Mouse (Mus musculus) embryonic stem cell, embryonic (primary cell): ENCODE measurements around the gene Tor1a.

Experiments used
- CTCF ChIA-PET, 4 experiments: fragments of 300-600 bp in 2 of 4; fragments of 350-600 bp in 2 of 4; sonication (Branson Sonifier 250); formaldehyde crosslinking; loops; one replicate each; lab custom pipeline; 2022; ENCODE audit warnings: inconsistent platforms in 2 of 4; lab: Charles Lee
- POLR2A ChIA-PET, 4 experiments: fragments of 300-600 bp in 2 of 4; fragments of 350-600 bp in 2 of 4; sonication (Branson Sonifier 250); formaldehyde crosslinking; loops; one replicate each; lab custom pipeline; 2022; ENCODE audit warnings: antibody characterized with exemption in 4 of 4, inconsistent platforms in 1 of 4; lab: Charles Lee

Gene Tor1a

GRCm38 (mm10) chr2:30967352-30968327 lies at the start of gene Tor1a:
Gene Tor1a (minus strand): TSS chr2:30967933.
- POLR2A ChIA-PET = interaction anchor here (0.6 to 2.0 kb wide), 28 partner anchors 8 to 502 kb away, joined by 3 to 12 read pairs (median 5); partner anchors contain the start of genes Tor1b (in 4 of the 4), Fnbp1 (in 2 of the 4), BC005624 (in 1 of the 4) and Ntmt1 (in 1 of the 4)
- CTCF ChIA-PET = interaction anchor here (0.5 to 1.6 kb wide), 13 partner anchors 15 to 1081 kb away, joined by 3 to 5 read pairs (median 3); partner anchors contain the start of genes Ptges (in 2 of the 4), Tor1b (in 1 of the 4) and Usp20 (in 1 of the 4)

- POLR2A ChIA-PET = interaction anchor here in 3 of 4 experiments (0.6 to 2.4 kb wide), 10 partner anchors 9 to 148 kb away, joined by 3 to 10 read pairs (median 4); partner anchors contain the start of gene Fnbp1 (in 1 of the 3)
- CTCF ChIA-PET = interaction anchor here in 3 of 4 experiments (0.6 to 3.5 kb wide), 4 partner anchors 11 to 845 kb away, joined by 3 to 15 read pairs (median 6); no protein-coding TSS in a partner anchor
Observed at GRCm38 (mm10) chr2:31013371-31014120, 45.8 kb upstream of the Tor1a start.

- ChIA-PET CTCF (interaction anchor here in 1 of 4 experiments (1.0 kb wide), 1 partner anchor 18 kb away, joined by 3 read pairs; no protein-coding TSS in a partner anchor), POLR2A (interaction anchor here in 2 of 4 experiments (1.1 to 3.4 kb wide), 6 partner anchors 8 to 135 kb away, joined by 3 to 9 read pairs (median 4); partner anchors contain the start of gene Fnbp1 (in 1 of the 2))
Observed at GRCm38 (mm10) chr2:31007208-31007607, 39.5 kb upstream of the Tor1a start.

GRCm38 (mm10) chr2:31006434-31006833 lies 38.7 kb upstream of the Tor1a start:
- POLR2A ChIA-PET = interaction anchor here in 2 of 4 experiments (0.7 to 3.4 kb wide), 8 partner anchors 12 to 157 kb away, joined by 3 to 9 read pairs (median 4); partner anchors contain the start of gene Fnbp1 (in 1 of the 2)
- CTCF ChIA-PET = interaction anchor here in 2 of 4 experiments (0.6 to 1.0 kb wide), 2 partner anchors 19 to 142 kb away, joined by 3 to 5 read pairs; no protein-coding TSS in a partner anchor

- ChIA-PET POLR2A (interaction anchor here in 2 of 4 experiments (0.7 to 1.0 kb wide), 7 partner anchors 13 to 158 kb away, joined by 3 to 5 read pairs (median 3); no protein-coding TSS in a partner anchor), CTCF (no interaction called here)
Observed at GRCm38 (mm10) chr2:31005453-31005852, 37.7 kb upstream of the Tor1a start.

GRCm38 (mm10) chr2:31002857-31003256 lies 35.1 kb upstream of the Tor1a start:
- POLR2A ChIA-PET = interaction anchor here in 1 of 4 experiments (1.1 kb wide), 1 partner anchor 16 kb away, joined by 3 read pairs; no protein-coding TSS in a partner anchor
- CTCF ChIA-PET = no interaction called here

- ChIA-PET POLR2A (interaction anchor here in 3 of 4 experiments (0.6 to 2.6 kb wide), 7 partner anchors 9 to 543 kb away, joined by 3 to 13 read pairs (median 5); no protein-coding TSS in a partner anchor), CTCF (interaction anchor here in 1 of 4 experiments (0.6 kb wide), 1 partner anchor 478 kb away, joined by 3 read pairs; no protein-coding TSS in a partner anchor)
Observed at GRCm38 (mm10) chr2:30998443-30999260, 30.9 kb upstream of the Tor1a start.

GRCm38 (mm10) chr2:30995432-30995996 lies 27.8 kb upstream of the Tor1a start:
- CTCF ChIA-PET = interaction anchor here in 1 of 4 experiments (1.6 kb wide), 1 partner anchor 24 kb away, joined by 4 read pairs; no protein-coding TSS in a partner anchor
- POLR2A ChIA-PET = interaction anchor here in 2 of 4 experiments (0.6 to 1.6 kb wide), 7 partner anchors 10 to 585 kb away, joined by 3 to 6 read pairs (median 3); no protein-coding TSS in a partner anchor

GRCm38 (mm10) chr2:30994853-30995252 lies 27.1 kb upstream of the Tor1a start:
- ChIA-PET POLR2A (interaction anchor here in 2 of 4 experiments (0.9 to 1.6 kb wide), 5 partner anchors 9 to 128 kb away, joined by 3 to 6 read pairs (median 3); no protein-coding TSS in a partner anchor), CTCF (no interaction called here)

- POLR2A ChIA-PET = interaction anchor here in 2 of 4 experiments (0.6 to 1.3 kb wide), 3 partner anchors 24 to 158 kb away, joined by 3 to 4 read pairs (median 3); no protein-coding TSS in a partner anchor
- CTCF ChIA-PET = interaction anchor here in 1 of 4 experiments (1.6 kb wide), 1 partner anchor 31 kb away, joined by 3 read pairs; no protein-coding TSS in a partner anchor
Observed at GRCm38 (mm10) chr2:30990221-30990620, 22.5 kb upstream of the Tor1a start.

- ChIA-PET POLR2A (interaction anchor here (0.6 to 2.3 kb wide), 52 partner anchors 9 to 1297 kb away, joined by 3 to 11 read pairs (median 4); partner anchors contain the start of genes Tor1b (in 3 of the 4), Fnbp1 (in 2 of the 4), Ntmt1 (in 2 of the 4) and Tor1a (in 2 of the 4)), CTCF (interaction anchor here in 2 of 4 experiments (0.7 to 1.3 kb wide), 3 partner anchors 33 to 306 kb away, joined by 3 read pairs; partner anchors contain the start of gene Tor1b (in 1 of the 2))
Observed at GRCm38 (mm10) chr2:30985111-30986020, 17.6 kb upstream of the Tor1a start.

GRCm38 (mm10) chr2:30983024-30983423 lies 15.3 kb upstream of the Tor1a start:
- ChIA-PET CTCF (interaction anchor here in 1 of 4 experiments (1.1 to 1.5 kb wide), 2 partner anchors 16 to 54 kb away, joined by 4 to 5 read pairs; partner anchors contain the start of genes Ptges and Tor1a), POLR2A (interaction anchor here in 3 of 4 experiments (0.5 to 1.8 kb wide), 18 partner anchors 12 to 560 kb away, joined by 3 to 11 read pairs (median 4); partner anchors contain the start of genes Fnbp1 (in 2 of the 3) and Tor1b (in 1 of the 3))

- ChIA-PET CTCF (interaction anchor here in 2 of 4 experiments (0.6 to 1.5 kb wide), 5 partner anchors 15 to 317 kb away, joined by 3 to 5 read pairs (median 3); partner anchors contain the start of genes Gpr107 (in 1 of the 2), Ptges (in 1 of the 2) and Tor1a (in 1 of the 2)), POLR2A (interaction anchor here in 3 of 4 experiments (0.7 to 1.8 kb wide), 20 partner anchors 14 to 318 kb away, joined by 3 to 11 read pairs (median 4); partner anchors contain the start of genes Fnbp1 (in 2 of the 3), Tor1b (in 2 of the 3), Ntmt1 (in 1 of the 3) and Tor1a (in 1 of the 3))
Observed at GRCm38 (mm10) chr2:30981790-30982513, 14.2 kb upstream of the Tor1a start, which contains the start of the genes BC005624 and Usp20. Gene BC005624 (minus strand): TSS chr2:30982201. Gene Usp20 (plus strand): TSS chr2:30982279.
